Mouse (Mus musculus) cortical plate, adult 2 months (tissue): ENCODE results near the gene Nanos1. TPM values are rescaled to one million over a fixed set of nuclear protein-coding genes. Genes with fewer than 3 reads are reported as not detected.

Source experiments
- H3K27ac ChIP-seq: fragments of 200-500 bp; 2 replicates; pipeline ENCODE4 v1.5.1; 2012; ENCODE audit warnings: low read length, control low read depth, inconsistent platforms; ENCODE audit not compliant: insufficient read depth
- H3K4me1 ChIP-seq: fragments of 200-500 bp; 2 replicates; pipeline ENCODE4 v1.6.1; 2011; ENCODE audit warnings: low read length; ENCODE audit not compliant: control insufficient read depth, insufficient read depth
- H3K4me3 ChIP-seq: fragments of 200-500 bp; 2 replicates; pipeline ENCODE4 v1.5.1; 2011; ENCODE audit warnings: mild to moderate bottlenecking, low read length, control low read depth; ENCODE audit not compliant: insufficient read depth
- CTCF ChIP-seq: fragments of 200-500 bp; IDR thresholded peaks from 2 replicates; pipeline ENCODE4 v1.5.1; 2011; ENCODE audit warnings: mild to moderate bottlenecking, control low read depth, low read length; ENCODE audit not compliant: insufficient read depth; ENCODE audit errors: extremely low read depth
- POLR2A ChIP-seq: fragments of 200-500 bp; IDR thresholded peaks from 2 replicates; pipeline ENCODE4 v1.6.1; 2011; ENCODE audit warnings: mild to moderate bottlenecking, low read length, control low read depth; ENCODE audit not compliant: insufficient read depth; ENCODE audit errors: extremely low read depth
- polyA plus RNA-seq: library from polyadenylated mRNA; depleted of rRNA; stranded (reverse); fragments of >200 nt; gene quantifications from 2 replicates; pipeline ENCODE4 v1.2.3, GENCODE M21; 2012; rRNA removed

Gene Nanos1
- polyA plus RNA-seq = 17.2 and 18.0 TPM in 2 replicates

DNA sequence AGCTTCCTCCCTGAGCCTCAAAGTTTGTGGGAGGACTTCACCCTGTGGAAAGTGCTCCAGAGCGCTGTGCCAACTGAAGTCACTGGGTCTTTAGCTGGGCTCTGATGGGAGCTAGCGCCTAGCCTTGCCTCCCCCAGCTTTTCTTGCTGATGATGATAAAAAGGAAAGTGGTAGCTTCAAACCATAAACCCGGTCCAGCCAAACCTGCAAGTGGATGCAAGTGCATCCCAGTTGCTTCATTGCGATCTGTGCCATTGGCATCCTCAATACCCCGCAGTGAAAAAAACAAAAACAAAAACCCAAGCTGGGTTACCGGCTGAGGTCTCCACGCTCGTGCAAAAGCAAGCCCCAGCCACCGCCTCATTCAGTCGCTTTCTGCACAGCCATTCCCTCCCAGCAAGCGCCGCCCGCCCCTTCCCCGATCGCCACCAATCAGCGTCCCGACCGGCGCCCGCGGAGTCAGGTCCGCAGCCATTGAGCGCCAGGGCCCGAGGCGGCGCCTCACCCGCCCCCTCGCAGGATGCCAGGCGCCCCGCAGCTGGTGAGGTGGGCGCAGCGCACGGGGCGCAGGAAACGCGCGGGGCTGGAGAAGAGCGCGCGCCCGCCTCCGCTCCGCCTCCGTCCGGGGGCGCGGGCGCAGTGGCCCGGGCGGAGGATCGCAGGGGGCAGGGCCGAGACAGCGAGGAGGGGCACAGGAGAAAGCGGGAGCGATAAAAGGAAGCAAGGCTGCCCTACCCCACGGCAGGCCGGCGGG, at the start of gene Nanos1:
Nanos1 (plus strand) TSS at position 550 of the 754 bp plus-strand sequence.
- H3K27ac ChIP-seq = peak within 1 kb of the TSS; percentile 96
- peak within 1 kb of the TSS; percentile 59 for H3K4me3 ChIP-seq
- TF ChIP-seq POLR2A (0 out of 2 replicates have a peak, but pooled peaks have one; percentile 7), CTCF (no peak)
- H3K4me1 ChIP-seq = peaks cover 3% of the 10 kb centered on the region; the same call in 1 of the 2 replicates

- Histone ChIP-seq H3K27ac (no peak overlapping the region), H3K4me1 (no peaks in the 10 kb centered on the region), H3K4me3 (no peak overlapping the region)
- TF ChIP-seq POLR2A = no peak
- no peak for TF ChIP-seq CTCF
Measured at GRCm38 (mm10) chr19:60709193-60709900, 46.4 kb upstream of the Nanos1 start.

- H3K4me3 ChIP-seq = no peak overlapping the region
- no peaks in the 10 kb centered on the region for H3K4me1 ChIP-seq
- no peak overlapping the region for H3K27ac ChIP-seq
- TF ChIP-seq POLR2A (no peak), CTCF (no peak)
Measured at GRCm38 (mm10) chr19:60710196-60710595, 45.6 kb upstream of the Nanos1 start.

- H3K27ac ChIP-seq = no peak overlapping the region
- H3K4me1 ChIP-seq = no peaks in the 10 kb centered on the region
- no peak overlapping the region for H3K4me3 ChIP-seq
- no peak for TF ChIP-seq POLR2A
- no peak for TF ChIP-seq CTCF
Measured at GRCm38 (mm10) chr19:60712577-60712976, 43.2 kb upstream of the Nanos1 start.

DNA sequence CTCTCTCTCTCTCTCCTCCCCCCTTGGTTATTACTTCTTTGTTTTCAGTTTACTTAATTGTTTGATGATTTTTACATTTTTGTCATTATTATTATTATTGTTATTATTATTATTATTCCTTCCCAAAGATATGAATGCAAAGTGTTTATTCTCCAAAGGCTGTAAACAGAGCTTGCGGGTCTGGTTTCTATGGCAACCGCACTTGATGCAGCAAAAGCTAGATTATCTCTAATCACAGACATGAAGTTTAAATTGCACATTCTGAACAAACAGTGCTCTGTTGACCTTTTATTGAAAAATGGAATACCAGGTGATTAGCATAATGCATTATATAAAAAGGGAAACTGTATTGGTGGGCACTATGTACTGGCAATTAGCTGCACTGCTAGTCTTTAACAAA, 39.4 kb upstream of the Nanos1 start:
- no peaks in the 10 kb centered on the region for H3K4me1 ChIP-seq

GRCm38 (mm10) chr19:60730281-60730852, 25.4 kb upstream of the Nanos1 start:
- Histone ChIP-seq H3K4me3 (no peak overlapping the region), H3K27ac (no peak overlapping the region), H3K4me1 (no peaks in the 10 kb centered on the region)
- TF ChIP-seq CTCF = peak; percentile 61
- TF ChIP-seq POLR2A = no peak

More for the DNA sequence above, 39.4 kb upstream of the Nanos1 start:
- Histone ChIP-seq H3K4me3 (no peak overlapping the region), H3K27ac (no peak overlapping the region)
- TF ChIP-seq POLR2A (no peak), CTCF (no peak)

- Histone ChIP-seq H3K4me1 (no peaks in the 10 kb centered on the region), H3K27ac (no peak overlapping the region), H3K4me3 (no peak overlapping the region)
- TF ChIP-seq CTCF = no peak
- TF ChIP-seq POLR2A = no peak
Measured at GRCm38 (mm10) chr19:60731299-60731698, 24.5 kb upstream of the Nanos1 start.

DNA sequence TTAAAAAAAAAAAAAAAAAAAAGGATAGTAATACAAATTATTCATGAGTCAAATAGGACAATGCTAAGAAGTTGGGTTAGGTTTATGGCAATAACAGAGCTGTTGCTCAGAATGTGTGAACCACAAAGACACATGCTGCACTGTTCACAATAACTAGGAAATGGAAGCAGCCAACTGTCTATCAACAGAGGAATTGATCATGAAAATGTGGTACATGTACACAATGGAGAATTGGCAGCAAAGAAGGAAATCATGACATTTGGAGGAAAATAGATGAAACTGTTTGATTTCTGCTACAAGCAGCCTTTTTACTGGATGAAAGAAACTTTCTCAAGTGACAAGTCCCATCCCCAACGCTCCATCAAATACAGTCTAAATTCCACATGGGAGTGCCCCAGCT, 23.8 kb upstream of the Nanos1 start:
- no peak overlapping the region for H3K27ac ChIP-seq
- H3K4me3 ChIP-seq = no peak overlapping the region
- TF ChIP-seq POLR2A (no peak), CTCF (no peak)
- no peaks in the 10 kb centered on the region for H3K4me1 ChIP-seq

GRCm38 (mm10) chr19:60740560-60740959, 15.2 kb upstream of the Nanos1 start:
- no peak overlapping the region for H3K4me3 ChIP-seq
- H3K27ac ChIP-seq = no peak overlapping the region
- 0 out of 2 replicates have a peak, but pooled peaks cover 2% of the 10 kb centered on the region for H3K4me1 ChIP-seq
- TF ChIP-seq POLR2A = no peak
- TF ChIP-seq CTCF = no peak
